Mouse (Mus musculus) embryonic facial prominence, embryonic 14.5 days (tissue): Measurements from ENCODE around the gene Hoxd12. TPM values are rescaled to one million over a fixed set of nuclear protein-coding genes. Genes with fewer than 3 reads are reported as not detected.

Experiments
- ATAC-seq: fragments of 200-750 bp; cut with Nextera tagmentation; 2 replicates; pipeline ENCODE4 v1.8.0; 2017; ENCODE audit warnings: low read depth, moderate number of reproducible peaks, moderate TSS enrichment
- DNase-seq: peaks from one replicate; pipeline ENCODE4 v3.0.0-alpha.2; 2015; ENCODE audit warnings: low spot score
- H3K27ac ChIP-seq: fragments of 300-500 bp; sonication (generic); replicated peaks from 2 replicates; pipeline ENCODE4 v1.5.1; 2014; ENCODE audit warnings: low read depth, mild to moderate bottlenecking, low read length, moderate library complexity
- H3K27me3 ChIP-seq: fragments of 300-500 bp; sonication (generic); replicated peaks from 2 replicates; pipeline ENCODE4 v1.6.1; 2014; ENCODE audit warnings: low read length; ENCODE audit not compliant: control insufficient read depth, insufficient read depth
- H3K36me3 ChIP-seq: fragments of 300-500 bp; sonication (generic); 2 replicates; pipeline ENCODE4 v1.6.1; 2014; ENCODE audit warnings: low read length, mixed read lengths; ENCODE audit not compliant: control insufficient read depth, insufficient read depth
- H3K4me1 ChIP-seq: fragments of 300-500 bp; sonication (generic); 2 replicates; pipeline ENCODE4 v1.6.1; 2014; ENCODE audit warnings: antibody characterized with exemption, low read length; ENCODE audit not compliant: control insufficient read depth, insufficient read depth
- H3K4me2 ChIP-seq: fragments of 300-500 bp; sonication (generic); 2 replicates; pipeline ENCODE4 v1.6.1; 2014; ENCODE audit warnings: low read depth, mild to moderate bottlenecking, low read length, moderate library complexity, mixed read lengths
- H3K4me3 ChIP-seq: fragments of 300-500 bp; sonication (generic); 2 replicates; pipeline ENCODE4 v1.5.1; 2014; ENCODE audit warnings: low read depth, mild to moderate bottlenecking, low read length
- H3K9ac ChIP-seq: fragments of 300-500 bp; sonication (generic); 2 replicates; pipeline ENCODE4 v1.6.1; 2014; ENCODE audit warnings: low read depth, mild to moderate bottlenecking, low read length, moderate library complexity, mixed read lengths
- H3K9me3 ChIP-seq: fragments of 300-500 bp; sonication (generic); 2 replicates; pipeline ENCODE4 v1.6.1; 2016; ENCODE audit warnings: low read length; ENCODE audit not compliant: control insufficient read depth
- WGBS: fragments of 180-500 bp; shearing (Covaris S2); extraction: QIAGEN DNeasy Blood & Tissue Kit; methylation state at CpG from one replicate; pipeline ENCODE4 v1.1.7; 2014; 5-methylcytosine and 5-hydroxymethylcytosine counted together
- polyA plus RNA-seq: library from polyadenylated mRNA; unstranded; fragments of >200 nt; fragmentation: Nextera tagmentation; extraction: Ambion mirVana; gene quantifications from 2 replicates; pipeline ENCODE4 v1.2.1, GENCODE M21; 2014

The Hoxd12 gene
- polyA plus RNA-seq, 1 experiment from 2014 or later: not detected

DNA sequence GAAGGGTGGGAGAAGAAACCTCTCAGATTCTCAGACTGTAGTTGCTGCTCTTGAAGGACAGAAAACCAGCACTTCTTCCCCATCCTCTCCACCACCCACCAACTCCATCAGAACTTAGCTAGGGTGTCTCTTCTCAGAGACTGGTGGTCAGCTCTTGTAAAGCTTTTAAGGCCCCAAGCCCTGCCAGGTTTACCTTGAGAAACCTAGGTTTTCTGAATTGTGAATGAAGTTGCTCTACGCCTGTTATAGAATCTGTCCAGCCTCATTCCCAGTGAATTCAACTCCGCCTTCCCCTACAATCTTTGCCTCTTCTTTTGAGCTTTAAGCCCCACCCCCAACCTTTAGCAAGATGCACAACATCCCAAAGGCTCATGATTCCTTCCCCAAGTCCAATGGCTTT is 2.3 kb downstream of the Hoxd12 start:
- H3K9me3 ChIP-seq: no peaks in the 10 kb centered on the region
- H3K9ac ChIP-seq: no peak overlapping the region
- WGBS: 4% methylated on average over 2 of the region's 2 CpGs
- no peak overlapping the region for H3K4me3 ChIP-seq
- H3K36me3 ChIP-seq: no peaks in the 10 kb centered on the region
- peaks cover 4% of the 10 kb centered on the region; the same call in 1 of the 2 replicates for H3K4me1 ChIP-seq
- no peak overlapping the region for H3K27ac ChIP-seq
- no peak for DNase-seq
- ATAC-seq: no peak
- H3K27me3 ChIP-seq: peaks cover 100% of the 10 kb centered on the region
- no peak overlapping the region for H3K4me2 ChIP-seq

DNA sequence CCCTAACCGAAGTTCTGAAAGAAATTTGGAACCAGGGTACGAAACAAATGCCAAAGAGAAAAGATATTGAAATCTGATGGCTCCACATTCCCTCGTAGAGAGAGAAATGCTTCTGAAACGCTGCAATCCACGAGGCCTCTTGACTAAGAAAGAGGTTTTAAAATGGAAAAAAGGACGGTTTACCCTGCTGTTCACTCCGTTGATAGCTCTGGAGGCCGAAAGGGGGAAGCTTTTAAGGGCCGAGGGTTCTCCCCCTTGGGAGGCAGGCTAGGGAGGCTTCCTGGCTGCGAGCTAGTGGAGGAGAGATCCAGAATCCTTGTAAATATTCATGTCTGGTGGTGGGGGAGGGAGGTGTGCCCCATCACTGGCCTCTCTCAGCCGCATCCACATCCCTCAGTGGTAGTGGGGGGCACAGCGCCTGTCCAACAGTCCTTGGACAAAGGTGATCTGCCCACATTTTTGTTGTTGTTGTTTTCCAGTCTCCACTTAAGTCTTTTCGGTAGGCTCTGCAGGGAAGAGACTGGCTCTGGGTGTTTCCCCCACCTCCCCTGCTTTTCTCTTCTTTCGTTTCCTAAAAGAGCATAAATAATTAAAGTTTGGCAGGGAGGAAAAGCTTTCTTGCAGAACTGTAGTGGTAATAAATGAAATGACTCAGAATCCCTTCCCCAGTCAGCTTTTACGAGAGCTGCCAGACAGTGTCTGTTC is 4.2 kb downstream of the Hoxd12 start, which contains the start of gene Hoxd11:
Hoxd11 (plus strand) TSS at position 667 of the 705 bp plus-strand sequence.
- no peaks in the 10 kb centered on the region for H3K36me3 ChIP-seq
- whole genome bisulfite sequencing: 1% methylated on average over 14 of the region's 15 CpGs
- DNase-seq (no peak), ATAC-seq (no peak)
- no peak within 1 kb of the TSS for H3K4me2 ChIP-seq
- 0 out of 2 replicates have a peak within 1 kb of the TSS, but pooled peaks have one; percentile 3 for H3K4me3 ChIP-seq
- peaks cover 100% of the 10 kb centered on the region for H3K27me3 ChIP-seq
- 0 out of 2 replicates have a peak, but pooled peaks cover 4% of the 10 kb centered on the region for H3K4me1 ChIP-seq
- H3K9ac ChIP-seq: no peak within 1 kb of the TSS
- no peak within 1 kb of the TSS for H3K27ac ChIP-seq
- no peaks in the 10 kb centered on the region for H3K9me3 ChIP-seq

DNA sequence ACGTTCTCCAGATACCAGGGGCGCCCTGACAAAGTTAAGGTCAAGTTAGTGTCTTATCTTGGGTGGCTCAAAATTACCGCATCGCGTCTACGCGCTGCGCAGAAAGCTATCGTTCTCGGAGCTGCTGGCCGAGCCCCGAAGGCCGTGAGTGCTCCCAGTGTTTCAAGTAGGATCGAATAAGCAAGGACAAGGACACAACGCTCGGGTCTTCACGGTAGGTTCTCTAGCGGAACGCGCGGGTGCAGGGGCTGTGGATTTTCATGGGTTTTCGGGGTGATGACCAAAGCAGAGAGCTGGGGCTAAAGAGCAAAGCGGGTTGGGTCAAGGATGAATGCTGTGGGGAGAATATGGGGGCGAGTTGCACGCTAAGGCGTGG is 4.8 kb downstream of the Hoxd12 start:
- H3K27me3 ChIP-seq: peaks cover 100% of the 10 kb centered on the region
- H3K9ac ChIP-seq: no peak overlapping the region
- no peak overlapping the region for H3K27ac ChIP-seq
- ATAC-seq (no peak), DNase-seq (no peak)
- 0 out of 2 replicates have a peak overlapping the region, but pooled peaks have one; percentile 3 for H3K4me3 ChIP-seq
- H3K9me3 ChIP-seq: no peaks in the 10 kb centered on the region
- H3K4me2 ChIP-seq: no peak overlapping the region
- H3K4me1 ChIP-seq: 0 out of 2 replicates have a peak, but pooled peaks cover 4% of the 10 kb centered on the region
- WGBS: under 1% methylated on average over 26 of the region's 26 CpGs
- H3K36me3 ChIP-seq: no peaks in the 10 kb centered on the region

DNA sequence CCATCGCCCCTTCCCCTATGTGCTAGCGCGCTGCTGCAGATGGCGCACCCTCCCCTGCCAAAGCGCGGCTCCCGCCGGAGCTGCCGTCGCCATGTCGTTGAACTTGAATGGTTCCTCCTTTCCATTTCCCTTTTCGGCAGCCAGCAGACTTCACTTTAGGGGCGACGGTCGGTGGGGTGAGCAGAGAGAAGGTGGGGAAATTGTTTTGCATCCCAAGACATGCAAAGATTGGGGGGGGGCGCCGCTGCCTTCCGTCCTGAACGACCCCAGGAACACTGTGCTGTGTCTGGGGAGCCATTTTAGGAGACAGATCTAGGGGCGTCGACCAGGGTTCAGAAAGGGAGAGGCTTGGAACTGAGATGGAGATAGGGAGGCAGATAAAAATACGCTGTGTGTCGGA is 5.2 kb downstream of the Hoxd12 start:
- no peak overlapping the region for H3K27ac ChIP-seq
- WGBS: under 1% methylated on average over 23 of the region's 23 CpGs

DNA sequence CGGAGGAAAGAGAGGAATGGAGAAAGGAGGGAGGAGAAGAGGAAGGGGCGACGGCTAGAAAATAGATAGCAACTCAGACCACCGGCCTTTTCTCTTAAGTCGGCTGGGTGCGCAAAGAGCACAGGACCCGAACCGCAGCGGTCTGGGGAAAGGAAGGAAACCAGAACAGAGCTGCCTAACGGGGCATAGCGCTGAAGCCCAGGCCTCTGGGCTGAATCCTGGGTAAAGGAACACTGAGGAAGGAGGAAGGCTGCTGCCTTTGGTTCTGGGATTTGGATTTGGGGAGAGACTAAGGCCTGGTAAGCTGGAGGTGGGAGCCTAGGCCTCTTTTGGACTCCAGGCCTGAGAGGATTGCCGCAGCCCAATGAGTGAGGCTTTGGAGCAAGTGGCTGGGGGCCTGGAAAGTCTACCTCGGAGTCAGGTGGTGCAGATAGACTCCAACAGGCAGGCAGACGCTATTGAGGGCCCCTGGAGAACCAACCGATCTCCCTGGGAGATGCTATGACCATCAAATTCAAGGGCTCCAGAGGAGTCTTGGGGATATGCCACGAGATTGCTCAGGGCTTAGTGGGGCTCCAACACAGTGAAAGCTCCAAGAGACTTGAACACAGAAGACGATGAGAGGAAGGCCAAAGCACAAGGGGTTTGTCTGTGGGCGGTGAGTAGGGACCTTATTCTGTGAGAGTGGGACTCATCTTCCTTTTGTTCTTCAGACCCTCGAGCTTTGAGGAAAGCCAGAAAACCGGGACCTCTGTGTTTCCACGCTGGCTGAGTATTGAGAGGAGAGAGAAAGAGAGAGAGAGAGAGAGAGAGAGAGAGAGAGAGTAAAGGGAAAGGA is 6.0 kb downstream of the Hoxd12 start:
- DNase-seq: no peak
- H3K27me3 ChIP-seq: peaks cover 100% of the 10 kb centered on the region
- no peaks in the 10 kb centered on the region for H3K36me3 ChIP-seq
- no peak overlapping the region for H3K4me3 ChIP-seq
- no peak overlapping the region for H3K4me2 ChIP-seq
- no peaks in the 10 kb centered on the region for H3K9me3 ChIP-seq
- no peak overlapping the region for H3K27ac ChIP-seq
- no peak for ATAC-seq
- H3K4me1 ChIP-seq: 0 out of 2 replicates have a peak, but pooled peaks cover 4% of the 10 kb centered on the region
- no peak overlapping the region for H3K9ac ChIP-seq
- WGBS: 3% methylated on average over 21 of the region's 21 CpGs

More for the DNA sequence above, 5.2 kb downstream of the Hoxd12 start:
- H3K4me2 ChIP-seq: no peak overlapping the region
- peaks cover 100% of the 10 kb centered on the region for H3K27me3 ChIP-seq
- no peak overlapping the region for H3K9ac ChIP-seq
- no peak overlapping the region for H3K4me3 ChIP-seq
- H3K9me3 ChIP-seq: no peaks in the 10 kb centered on the region
- no peaks in the 10 kb centered on the region for H3K36me3 ChIP-seq
- 0 out of 2 replicates have a peak, but pooled peaks cover 4% of the 10 kb centered on the region for H3K4me1 ChIP-seq
- ATAC-seq: no peak
- no peak for DNase-seq

DNA sequence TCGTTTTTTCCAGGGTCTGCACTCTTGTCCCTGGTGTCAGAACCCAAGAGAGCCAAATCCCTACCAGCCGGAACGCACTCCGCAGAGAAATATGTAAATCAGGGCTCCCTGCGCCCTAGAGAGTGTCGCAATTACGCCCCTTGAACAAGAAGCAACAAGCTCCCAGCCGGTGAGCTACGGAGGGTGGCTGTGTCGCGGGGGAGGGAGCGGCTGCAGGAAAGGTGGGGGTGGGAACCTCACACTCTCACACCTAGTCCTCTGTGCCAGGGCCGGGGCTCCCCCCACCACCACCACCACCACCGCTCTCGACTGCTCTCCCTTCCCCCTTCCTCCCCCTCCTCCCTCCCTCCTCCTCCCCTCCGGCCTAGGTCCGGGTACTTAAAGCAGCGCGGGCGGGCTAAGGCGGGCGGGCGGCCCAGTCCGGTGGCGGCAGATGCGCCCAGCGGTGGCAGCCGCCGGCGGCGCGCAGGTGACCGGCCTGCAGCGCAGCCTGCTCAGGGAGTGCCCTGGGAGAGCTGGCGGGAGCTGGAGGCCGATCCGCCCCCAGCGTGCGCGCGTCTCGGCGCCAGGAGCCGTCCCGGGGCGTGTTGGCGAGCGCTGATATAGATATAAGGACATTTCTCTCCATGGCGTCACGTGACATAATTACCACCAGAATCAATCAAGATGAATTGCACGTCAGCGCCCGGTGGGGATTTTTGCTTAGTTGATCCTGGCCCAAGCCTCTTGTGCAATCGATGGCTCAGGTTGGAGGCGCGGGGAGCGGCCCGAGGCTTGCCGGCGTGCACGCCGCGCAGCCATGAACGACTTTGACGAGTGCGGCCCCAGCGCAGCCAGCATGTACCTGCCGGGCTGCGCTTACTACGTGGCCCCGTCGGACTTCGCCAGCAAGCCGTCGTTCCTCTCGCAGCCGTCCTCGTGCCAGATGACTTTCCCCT is 7.0 kb downstream of the Hoxd12 start:
- peak overlapping the region; percentile 46 for H3K4me2 ChIP-seq
- H3K4me1 ChIP-seq: 0 out of 2 replicates have a peak, but pooled peaks cover 4% of the 10 kb centered on the region
- ATAC-seq (no peak), DNase-seq (no peak)
- H3K9ac ChIP-seq: no peak overlapping the region
- peak overlapping the region; percentile 28 for H3K4me3 ChIP-seq
- H3K27ac ChIP-seq: no peak overlapping the region
- H3K27me3 ChIP-seq: peaks cover 99% of the 10 kb centered on the region
- no peaks in the 10 kb centered on the region for H3K9me3 ChIP-seq
- H3K36me3 ChIP-seq: no peaks in the 10 kb centered on the region
- WGBS: 2% methylated on average over 63 of the region's 78 CpGs

DNA sequence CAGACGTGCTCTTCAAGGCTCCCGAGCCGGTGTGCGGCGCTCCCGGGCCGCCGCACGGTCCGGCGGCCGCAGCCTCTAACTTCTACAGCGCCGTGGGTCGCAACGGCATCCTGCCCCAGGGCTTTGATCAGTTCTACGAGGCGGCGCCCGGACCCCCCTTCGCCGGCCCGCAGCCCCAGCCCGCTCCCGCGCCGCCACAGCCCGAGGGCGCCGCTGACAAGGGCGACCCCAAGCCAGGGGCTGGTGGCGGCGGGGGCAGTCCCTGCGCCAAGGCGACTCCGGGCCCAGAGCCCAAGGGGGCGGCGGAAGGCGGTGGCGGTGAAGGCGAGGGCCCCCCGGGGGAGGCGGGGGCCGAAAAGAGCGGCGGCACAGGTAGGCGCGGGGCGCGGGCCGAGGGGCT is 8.0 kb downstream of the Hoxd12 start:
- no peaks in the 10 kb centered on the region for H3K36me3 ChIP-seq
- H3K9ac ChIP-seq: no peak overlapping the region
- H3K27ac ChIP-seq: no peak overlapping the region
- DNase-seq (no peak), ATAC-seq (no peak)
- H3K4me1 ChIP-seq: 0 out of 2 replicates have a peak, but pooled peaks cover 4% of the 10 kb centered on the region
- peak overlapping the region; percentile 46 for H3K4me2 ChIP-seq
- H3K4me3 ChIP-seq: peak overlapping the region; percentile 28
- no peaks in the 10 kb centered on the region for H3K9me3 ChIP-seq
- WGBS: 1% methylated on average over 25 of the region's 51 CpGs
- H3K27me3 ChIP-seq: peaks cover 99% of the 10 kb centered on the region

DNA sequence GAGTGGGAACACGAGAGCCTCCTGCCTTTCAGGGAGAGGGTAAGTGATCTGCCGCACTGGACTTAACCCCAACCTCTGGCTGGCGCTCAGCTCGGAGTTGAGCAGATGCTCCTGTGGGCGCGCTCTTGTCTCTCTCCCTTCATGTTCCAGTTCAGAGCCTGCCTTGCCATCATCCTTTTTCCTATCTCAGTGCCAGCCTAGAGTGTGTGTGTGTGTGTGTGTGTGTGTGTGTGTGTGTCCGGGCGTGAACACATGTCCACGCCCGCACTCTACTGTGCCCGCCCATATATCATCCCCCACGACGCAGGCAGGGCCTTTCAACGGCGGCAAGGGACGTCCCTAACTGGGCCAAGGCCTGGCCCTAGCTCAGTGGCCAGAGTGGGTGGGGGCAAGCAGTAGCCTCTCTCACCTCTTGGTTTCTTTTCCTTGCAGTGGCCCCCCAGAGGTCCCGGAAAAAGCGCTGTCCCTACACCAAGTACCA is 8.7 kb downstream of the Hoxd12 start:
- 2% methylated on average over 18 of the region's 18 CpGs for WGBS
- no peaks in the 10 kb centered on the region for H3K9me3 ChIP-seq
- no peak overlapping the region for H3K4me3 ChIP-seq
- H3K4me2 ChIP-seq: no peak overlapping the region
- H3K9ac ChIP-seq: no peak overlapping the region
- H3K27ac ChIP-seq: no peak overlapping the region
- H3K4me1 ChIP-seq: 0 out of 2 replicates have a peak, but pooled peaks cover 4% of the 10 kb centered on the region
- DNase-seq (no peak), ATAC-seq (no peak)
- no peaks in the 10 kb centered on the region for H3K36me3 ChIP-seq
- peaks cover 99% of the 10 kb centered on the region for H3K27me3 ChIP-seq
